Mouse (Mus musculus): ENCODE data around the gene Adgre5. TPM values are rescaled to one million over a fixed set of nuclear protein-coding genes. Genes with fewer than 3 reads are reported as not detected.

The Adgre5 gene
- total and polyA plus RNA-seq, 3 experiments, result 44.6 to 73.9 (median 46.4) TPM

DNA sequence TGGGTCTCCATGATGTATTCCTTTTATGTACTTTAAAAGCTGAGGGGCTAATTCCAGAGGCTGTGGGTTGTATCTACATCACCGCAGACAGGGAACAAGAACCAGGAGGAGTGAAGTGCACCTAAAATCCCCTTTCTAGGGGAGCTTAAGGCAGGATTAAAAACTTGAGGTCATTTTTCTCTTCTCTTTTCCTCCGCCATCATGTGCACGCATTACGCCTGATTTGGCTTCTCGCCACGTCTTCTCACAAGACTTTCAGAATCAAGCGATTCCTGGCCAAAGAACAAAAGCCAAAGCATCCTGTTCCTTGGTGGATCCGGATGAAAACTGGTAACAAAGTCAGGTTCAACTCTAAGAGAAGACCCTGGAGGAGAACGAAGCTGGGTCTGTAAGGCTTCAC lies 8.1 kb upstream of the Adgre5 start:
- no peaks in the 10 kb centered on the region for H3K36me3 ChIP-seq (ENCODE audit: control insufficient read depth, insufficient read depth, low read length)
- H3K4me3 ChIP-seq, result no peak overlapping the region
- no peaks in the 10 kb centered on the region for H3K27me3 ChIP-seq (ENCODE audit: control insufficient read depth, insufficient read depth, low read length)
- no peak for DNase-seq
- H3K9ac ChIP-seq (ENCODE audit: low read depth, low read length), result no peak overlapping the region
- TF ChIP-seq EP300 (IDR thresholded peaks at IDR 0.05; ENCODE audit: insufficient read depth, low read depth, low read length) (no peak), CTCF (IDR thresholded peaks at IDR 0.05) (no peak), POLR2A (IDR thresholded peaks at IDR 0.05; ENCODE audit: insufficient read depth, low read depth, low read length) (no peak)
- intact Hi-C loops (cut with DNase I), result loop anchor here (2.0 to 10.0 kb wide), 2 partner anchors 24 to 436 kb away; partner anchors contain the start of gene Nanos3
- 51% methylated on average over 9 of the region's 9 CpGs for WGBS
- no peaks in the 10 kb centered on the region for H3K79me2 ChIP-seq (replicated peaks; ENCODE audit: control insufficient read depth, insufficient read depth, low read length)
- peak overlapping the region; percentile 62 for H3K27ac ChIP-seq
- peaks cover 11% of the 10 kb centered on the region for H3K4me1 ChIP-seq (ENCODE audit: control insufficient read depth, insufficient read depth, low read length)

DNA sequence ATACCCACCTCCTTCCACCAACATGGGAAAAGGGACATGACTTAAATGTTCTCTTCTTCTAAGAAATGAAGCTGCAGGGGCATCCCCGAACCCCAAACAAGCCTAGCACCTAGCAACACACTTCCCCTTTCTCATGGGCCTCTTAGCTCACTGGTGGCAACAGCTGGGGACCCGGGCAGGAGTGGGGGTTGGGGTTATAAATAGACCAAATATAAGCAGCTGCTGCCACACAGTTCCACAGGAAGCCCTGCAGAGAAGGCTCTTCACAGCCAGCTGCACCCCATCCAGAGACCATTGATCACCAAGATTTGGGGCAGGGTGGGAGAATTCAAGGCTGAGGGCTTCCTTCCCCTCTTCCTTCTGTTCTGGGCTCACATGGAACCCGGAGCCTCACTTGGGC lies 7.6 kb upstream of the Adgre5 start:
- no peak overlapping the region for H3K9ac ChIP-seq (ENCODE audit: low read depth, low read length)

DNA sequence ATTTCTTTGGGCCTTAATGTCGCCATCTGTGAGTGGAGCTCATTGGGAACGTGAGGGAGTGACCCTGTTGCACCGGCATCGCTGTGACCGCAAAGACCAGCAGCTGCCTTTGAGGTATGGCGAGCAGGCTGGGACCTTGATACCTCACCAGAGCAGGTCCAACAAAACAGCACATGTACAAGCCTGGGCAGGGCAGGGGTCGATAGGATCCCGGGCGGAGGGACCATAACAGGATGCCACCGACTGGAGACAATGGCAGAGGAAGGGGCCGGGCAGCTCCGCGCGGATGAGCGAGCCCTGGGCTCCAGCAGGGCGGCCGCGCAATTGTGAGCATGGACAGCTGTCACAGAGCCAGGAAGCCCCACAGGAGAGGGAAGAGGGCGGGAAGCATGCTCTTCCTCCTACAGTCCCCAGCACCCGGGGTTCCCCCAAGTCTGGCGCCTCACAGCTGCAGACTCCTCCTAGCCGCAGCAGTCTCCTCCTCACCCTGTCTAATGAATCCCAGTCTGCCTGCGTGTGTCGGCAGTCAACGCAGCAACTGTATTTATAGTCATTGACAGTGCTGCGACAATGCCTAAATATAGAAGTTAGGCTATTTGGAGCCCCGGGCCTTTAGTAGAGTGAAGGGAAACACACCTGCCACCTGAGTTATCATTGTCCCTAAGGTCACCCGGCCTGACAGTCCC lies 6.7 kb upstream of the Adgre5 start:
- H3K9ac ChIP-seq (ENCODE audit: low read depth, low read length), result peak overlapping the region; percentile 73
- peak overlapping the region; percentile 49 for H3K4me3 ChIP-seq
- peak; percentile 84 to 89 for DNase-seq
- TF ChIP-seq POLR2A (IDR thresholded peaks at IDR 0.05; ENCODE audit: insufficient read depth, low read depth, low read length) (peak; percentile 81), EP300 (IDR thresholded peaks at IDR 0.05; ENCODE audit: insufficient read depth, low read depth, low read length) (peak; percentile 81; the same call in 1 of the 2 replicates), CTCF (IDR thresholded peaks at IDR 0.05) (peak; percentile 55)
- intact Hi-C loops (cut with DNase I), result loop anchor here (2.0 to 10.0 kb wide), 2 partner anchors 25 to 437 kb away; partner anchors contain the start of gene Nanos3
- 3% methylated on average over 28 of the region's 28 CpGs for WGBS
- H3K4me1 ChIP-seq (ENCODE audit: control insufficient read depth, insufficient read depth, low read length), result peaks cover 13% of the 10 kb centered on the region
- H3K79me2 ChIP-seq (replicated peaks; ENCODE audit: control insufficient read depth, insufficient read depth, low read length), result no peaks in the 10 kb centered on the region
- H3K36me3 ChIP-seq (ENCODE audit: control insufficient read depth, insufficient read depth, low read length), result no peaks in the 10 kb centered on the region
- peak overlapping the region; percentile 62 for H3K27ac ChIP-seq
- no peaks in the 10 kb centered on the region for H3K27me3 ChIP-seq (ENCODE audit: control insufficient read depth, insufficient read depth, low read length)

More for the DNA sequence above, 7.6 kb upstream of the Adgre5 start:
- H3K36me3 ChIP-seq (ENCODE audit: control insufficient read depth, insufficient read depth, low read length), result no peaks in the 10 kb centered on the region
- WGBS, result 18% methylated on average over 3 of the region's 3 CpGs
- peak; percentile 56 to 80 for DNase-seq
- H3K27me3 ChIP-seq (ENCODE audit: control insufficient read depth, insufficient read depth, low read length), result no peaks in the 10 kb centered on the region
- TF ChIP-seq EP300 (IDR thresholded peaks at IDR 0.05; ENCODE audit: insufficient read depth, low read depth, low read length) (no peak), CTCF (IDR thresholded peaks at IDR 0.05) (no peak), POLR2A (IDR thresholded peaks at IDR 0.05; ENCODE audit: insufficient read depth, low read depth, low read length) (no peak)
- intact Hi-C loops (cut with DNase I), result loop anchor here (2.0 to 10.0 kb wide), 2 partner anchors 24 to 436 kb away; partner anchors contain the start of gene Nanos3
- no peaks in the 10 kb centered on the region for H3K79me2 ChIP-seq (replicated peaks; ENCODE audit: control insufficient read depth, insufficient read depth, low read length)
- H3K27ac ChIP-seq, result peak overlapping the region; percentile 62
- H3K4me3 ChIP-seq, result no peak overlapping the region
- H3K4me1 ChIP-seq (ENCODE audit: control insufficient read depth, insufficient read depth, low read length), result peaks cover 11% of the 10 kb centered on the region

DNA sequence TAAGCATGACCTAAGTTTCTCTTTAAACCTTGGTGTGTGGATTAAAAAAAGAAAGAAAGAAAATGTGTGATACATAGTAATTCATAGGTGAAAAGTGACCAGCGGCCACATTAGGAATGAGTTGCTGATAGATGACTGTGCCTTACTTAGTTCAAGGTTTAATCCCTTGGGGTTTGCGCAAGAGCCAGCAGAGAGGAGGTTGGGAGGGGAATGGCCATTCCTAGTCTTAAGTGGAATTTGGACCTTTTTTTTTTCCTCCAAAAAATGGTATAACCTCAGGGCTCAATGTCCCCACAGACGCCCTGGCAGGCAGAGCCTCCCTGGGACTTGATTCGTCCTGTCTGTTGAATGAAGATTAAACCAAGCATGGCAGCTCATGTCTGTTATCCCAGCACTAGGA lies 2.9 kb upstream of the Adgre5 start:
- Histone ChIP-seq H3K36me3 (ENCODE audit: control insufficient read depth, insufficient read depth, low read length) (no peaks in the 10 kb centered on the region), H3K27ac (no peak overlapping the region), H3K4me1 (ENCODE audit: control insufficient read depth, insufficient read depth, low read length) (peaks cover 16% of the 10 kb centered on the region), H3K4me3 (no peak overlapping the region), H3K27me3 (ENCODE audit: control insufficient read depth, insufficient read depth, low read length) (no peaks in the 10 kb centered on the region), H3K9ac (ENCODE audit: low read depth, low read length) (no peak overlapping the region), H3K79me2 (replicated peaks; ENCODE audit: control insufficient read depth, insufficient read depth, low read length) (no peaks in the 10 kb centered on the region)
- no peak for DNase-seq
- intact Hi-C loops (cut with DNase I), result loop anchor here (5.0 to 10.0 kb wide), 2 partner anchors 253 to 441 kb away; partner anchors contain the start of genes Nanos3 and Samd1
- TF ChIP-seq POLR2A (IDR thresholded peaks at IDR 0.05; ENCODE audit: insufficient read depth, low read depth, low read length) (no peak), CTCF (IDR thresholded peaks at IDR 0.05) (no peak), EP300 (IDR thresholded peaks at IDR 0.05; ENCODE audit: insufficient read depth, low read depth, low read length) (no peak)
- 89% methylated on average over 4 of the region's 4 CpGs for WGBS

DNA sequence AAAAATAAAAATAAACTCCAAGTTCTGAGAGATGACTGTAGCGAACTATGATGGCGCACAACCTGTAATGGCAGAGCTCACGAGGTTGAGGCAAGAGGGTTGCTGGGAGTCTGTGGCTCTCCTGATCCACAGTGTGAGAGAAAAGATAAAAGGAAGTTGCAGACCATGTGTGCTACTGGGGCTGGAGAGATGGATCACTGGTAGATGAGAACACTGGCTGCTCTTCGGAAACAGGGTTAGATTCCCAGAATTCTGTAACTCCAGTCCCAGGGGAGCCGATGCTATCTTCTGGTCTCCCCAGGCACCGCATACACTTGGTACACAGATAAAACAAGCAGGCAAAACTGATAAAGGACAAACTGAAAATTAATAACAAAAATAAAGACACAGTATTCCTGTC lies 1.8 kb upstream of the Adgre5 start:
- intact Hi-C loops (cut with DNase I), result loop anchor here (5.0 to 10.0 kb wide), 2 partner anchors 254 to 442 kb away; partner anchors contain the start of genes Nanos3 and Samd1
- Histone ChIP-seq H3K4me3 (no peak overlapping the region), H3K9ac (ENCODE audit: low read depth, low read length) (no peak overlapping the region), H3K27ac (peak overlapping the region; percentile 98; the same call in 1 of the 2 replicates), H3K4me1 (ENCODE audit: control insufficient read depth, insufficient read depth, low read length) (peaks cover 18% of the 10 kb centered on the region), H3K27me3 (ENCODE audit: control insufficient read depth, insufficient read depth, low read length) (no peaks in the 10 kb centered on the region), H3K36me3 (ENCODE audit: control insufficient read depth, insufficient read depth, low read length) (no peaks in the 10 kb centered on the region), H3K79me2 (replicated peaks; ENCODE audit: control insufficient read depth, insufficient read depth, low read length) (no peaks in the 10 kb centered on the region)
- WGBS, result 83% methylated on average over 6 of the region's 6 CpGs
- no peak for DNase-seq
- TF ChIP-seq CTCF (IDR thresholded peaks at IDR 0.05) (no peak), EP300 (IDR thresholded peaks at IDR 0.05; ENCODE audit: insufficient read depth, low read depth, low read length) (no peak), POLR2A (IDR thresholded peaks at IDR 0.05; ENCODE audit: insufficient read depth, low read depth, low read length) (no peak)
